Mouse (Mus musculus) spleen, postnatal 36 days (tissue): ENCODE measurements around the gene 2310061I04Rik.
"Not testable (repeated sequence)": the region's sequence is repeated elsewhere in the genome, so short reads cannot be mapped to it uniquely, and the experiment has no call there.

Experiments
- DNase-seq, 2 experiments: peaks; one replicate each; pipeline ENCODE4 v3.0.0; 2022; ENCODE audit warnings: low spot score in 2 of 2, mixed read lengths in 1 of 2

2310061I04Rik gene

GRCm38 (mm10) chr17:35896781-35897643 lies at the start of gene 2310061I04Rik:
2310061I04Rik (minus strand) TSS chr17:35897431.
- DNase-seq, result peak; percentile 91 to 92

GRCm38 (mm10) chr17:35939941-35940340 lies 42.7 kb upstream of the 2310061I04Rik start:
- DNase-seq, result no peak

DNA sequence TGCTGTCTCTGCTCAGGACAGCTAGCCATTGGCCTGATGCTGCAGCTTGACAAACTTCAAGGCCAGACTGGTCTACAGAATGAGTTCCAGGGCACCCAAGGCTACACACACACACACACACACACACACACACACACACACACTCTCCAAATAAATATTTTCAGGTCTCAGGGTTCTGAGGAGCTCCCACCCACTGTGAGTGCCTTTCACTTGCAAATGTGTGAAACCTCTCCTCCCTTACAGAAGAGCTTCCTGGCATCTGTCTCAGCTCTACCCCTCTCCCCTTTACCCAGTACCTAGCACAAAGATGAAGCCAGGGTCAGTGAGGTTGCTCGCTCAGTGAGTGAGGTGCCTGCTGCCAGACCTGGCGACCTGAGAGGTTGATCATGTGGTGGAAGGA lies 41.9 kb upstream of the 2310061I04Rik start:
- no peak for DNase-seq

- DNase-seq, result peak; percentile 39 to 51
Observed at GRCm38 (mm10) chr17:35937700-35938348, 40.6 kb upstream of the 2310061I04Rik start.

- not testable (repeated sequence) for DNase-seq
Observed at GRCm38 (mm10) chr17:35935763-35936162, 38.5 kb upstream of the 2310061I04Rik start.

DNA sequence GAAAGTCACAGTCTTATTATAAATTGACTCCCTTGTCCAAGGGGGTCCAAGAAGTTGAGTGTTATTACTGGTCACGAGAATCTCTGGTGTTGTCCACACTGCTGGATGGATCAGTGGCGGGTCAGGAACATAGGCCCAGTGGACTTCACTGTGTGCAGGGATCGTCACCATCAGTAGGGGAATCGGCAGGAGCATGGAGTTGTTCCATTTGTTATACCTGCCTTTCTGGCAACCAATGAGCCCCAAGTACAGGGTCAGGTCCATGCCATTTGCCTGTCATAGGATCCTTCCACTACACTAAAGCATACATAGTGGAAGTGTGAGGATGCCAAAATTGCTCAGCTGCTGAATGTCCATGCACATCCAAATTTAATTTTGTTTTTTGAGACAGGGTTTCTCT lies 35.4 kb upstream of the 2310061I04Rik start:
- DNase-seq, result no peak

DNA sequence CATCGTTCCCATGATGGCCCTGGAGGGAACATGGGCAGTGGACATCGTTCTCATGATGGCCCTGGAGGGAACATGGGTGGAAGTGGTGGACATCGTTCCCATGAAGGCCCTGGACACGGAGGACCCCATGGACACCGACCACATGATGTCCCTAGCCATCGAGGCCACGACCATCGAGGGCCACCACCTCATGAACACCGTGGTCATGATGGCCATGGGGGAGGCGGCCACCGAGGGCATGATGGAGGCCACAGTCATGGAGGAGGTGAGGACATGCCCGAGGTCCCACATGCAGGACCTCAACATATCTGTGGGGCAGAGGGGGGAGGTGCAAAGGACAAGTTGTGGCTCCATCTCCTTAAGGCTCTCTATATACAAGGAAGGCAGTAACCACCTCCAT lies 33.4 kb upstream of the 2310061I04Rik start:
- no peak for DNase-seq

- DNase-seq, result no peak
Observed at GRCm38 (mm10) chr17:35929534-35929933, 32.3 kb upstream of the 2310061I04Rik start.

- no peak for DNase-seq
Observed at GRCm38 (mm10) chr17:35927471-35927870, 30.2 kb upstream of the 2310061I04Rik start.

DNA sequence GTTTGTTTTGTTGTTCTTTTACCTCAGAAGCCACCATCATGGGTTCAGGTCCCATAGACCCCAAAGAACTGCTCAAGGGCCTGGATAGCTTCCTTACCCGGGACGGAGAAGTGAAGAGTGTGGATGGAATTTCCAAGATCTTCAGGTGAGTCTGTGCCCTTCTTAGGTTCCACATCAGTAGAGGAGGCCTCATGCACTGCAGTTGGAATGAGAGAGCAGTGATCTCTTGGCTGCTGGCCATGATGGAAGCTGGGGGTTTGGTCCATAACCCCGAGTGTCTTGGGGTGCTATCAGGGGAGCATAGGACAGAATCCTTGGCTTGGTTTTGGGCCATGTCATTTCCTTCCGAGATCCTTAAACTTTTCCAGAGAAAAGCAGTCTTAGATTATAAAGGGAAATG lies 26.1 kb upstream of the 2310061I04Rik start:
- no peak for DNase-seq

GRCm38 (mm10) chr17:35922566-35922965 lies 25.3 kb upstream of the 2310061I04Rik start:
- no peak for DNase-seq

DNA sequence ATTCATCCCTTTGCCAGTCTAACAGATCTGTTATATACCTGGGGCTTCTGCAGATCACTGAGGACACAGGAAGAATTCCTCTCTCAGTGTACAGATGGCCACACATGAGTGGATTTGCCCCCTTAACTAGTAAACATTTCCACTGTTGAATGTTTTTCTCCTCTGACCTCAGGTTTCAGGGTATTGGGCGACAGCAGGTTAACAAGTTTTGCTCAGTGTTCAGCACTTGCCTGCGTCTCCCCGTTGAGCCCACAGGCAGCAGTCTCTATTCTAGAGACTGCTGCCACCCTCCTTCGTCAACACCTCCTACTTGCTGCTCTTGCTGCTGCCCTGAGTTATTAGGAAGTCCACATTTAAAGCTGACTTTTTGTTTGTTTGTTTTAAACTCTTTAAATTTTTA lies 24.5 kb upstream of the 2310061I04Rik start:
- no peak for DNase-seq

DNA sequence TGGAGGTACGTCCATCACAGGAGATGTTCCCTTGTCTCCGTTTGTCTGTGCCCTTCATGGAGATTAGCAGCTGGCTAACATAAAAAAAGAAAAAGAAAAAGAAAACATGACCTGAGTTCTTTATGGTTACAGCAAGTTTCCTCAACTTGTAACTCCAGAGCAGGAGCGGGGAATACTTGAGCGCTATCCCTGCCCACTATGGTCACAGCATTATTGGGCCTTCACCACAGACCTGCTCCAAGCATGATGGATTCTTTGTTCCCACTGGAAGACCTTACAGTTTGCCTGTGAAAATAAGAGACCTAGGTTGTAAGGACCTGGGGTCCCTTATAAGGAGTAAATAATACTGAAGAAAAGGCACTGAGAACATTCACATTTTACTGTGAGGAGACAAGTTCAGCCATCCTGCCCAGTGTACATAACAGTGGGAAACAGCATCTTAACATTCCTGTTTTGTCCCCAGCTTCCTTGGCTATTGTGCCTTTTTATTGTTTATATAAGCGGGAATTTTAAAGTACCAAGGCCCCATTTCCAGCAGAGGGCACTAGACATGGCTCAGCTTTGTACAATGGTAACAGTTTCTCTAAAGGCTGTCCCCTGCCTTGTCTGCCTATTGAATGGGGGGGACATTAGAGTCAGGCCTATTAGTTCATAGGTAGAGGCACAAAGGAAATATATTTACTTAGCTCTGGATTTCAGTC lies 23.8 kb upstream of the 2310061I04Rik start:
- DNase-seq, result peak in 1 of 2 experiments; percentile 46

DNA sequence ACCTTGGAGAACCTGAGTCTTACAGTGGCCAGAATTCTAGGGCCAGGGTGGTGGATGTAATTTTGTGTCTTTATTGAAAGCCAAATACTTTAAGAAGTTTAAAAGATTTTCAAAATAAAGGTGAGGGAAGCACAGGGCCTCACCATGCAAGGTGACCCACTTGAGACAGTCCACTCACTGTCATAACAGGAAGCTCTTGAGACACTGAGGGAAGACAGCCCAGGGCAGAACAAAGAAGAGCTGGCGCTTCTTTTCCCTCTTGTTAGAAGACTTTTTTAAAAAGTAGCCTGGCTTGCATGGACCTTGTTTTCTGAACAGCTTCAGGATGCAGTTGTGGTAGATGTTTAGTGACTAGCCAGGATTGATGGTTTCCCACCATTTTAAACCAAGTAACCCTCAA lies 23.2 kb upstream of the 2310061I04Rik start:
- DNase-seq, result no peak

GRCm38 (mm10) chr17:35919864-35920301 lies 22.7 kb upstream of the 2310061I04Rik start:
- DNase-seq, result peak; percentile 48 to 73

- peak; percentile 96 to 98 for DNase-seq
Observed at GRCm38 (mm10) chr17:35919060-35919715, 22.0 kb upstream of the 2310061I04Rik start.

DNA sequence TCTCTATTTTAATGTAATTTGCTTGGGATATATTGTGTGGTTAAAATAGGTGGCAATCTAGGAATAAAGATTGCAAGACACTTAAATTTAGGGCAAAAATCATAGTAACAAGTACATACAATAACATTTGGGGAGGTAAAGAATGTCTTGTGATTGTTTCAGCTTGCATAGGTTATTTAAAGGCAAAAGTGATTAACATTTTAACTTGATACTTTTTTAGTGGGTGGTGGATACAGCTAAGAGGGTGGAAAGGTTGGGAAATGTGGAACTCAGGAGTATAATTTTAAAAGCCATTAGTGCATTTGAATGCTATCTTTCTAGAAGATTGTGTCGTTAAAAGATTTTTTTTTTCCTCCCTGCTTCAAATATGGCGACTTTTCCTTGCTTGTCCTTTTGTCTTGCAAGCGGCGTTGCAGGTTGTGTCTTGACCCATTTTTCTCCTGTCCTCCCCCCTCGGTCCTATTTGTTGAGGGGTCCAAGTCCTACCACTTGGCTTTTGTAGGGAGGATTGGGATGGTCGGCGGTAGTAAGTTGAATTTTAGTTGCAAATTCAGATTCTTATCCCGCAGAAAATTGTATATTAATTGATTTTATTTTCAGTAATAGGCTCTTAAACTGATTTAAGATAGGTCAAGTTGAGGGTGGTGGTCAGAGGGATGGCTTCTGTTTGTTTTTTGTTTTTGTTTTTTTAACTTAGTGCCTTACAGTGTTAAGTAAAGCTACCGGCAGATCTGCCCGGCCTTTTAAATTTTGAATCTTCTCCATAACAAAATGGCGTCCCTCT lies 21.2 kb upstream of the 2310061I04Rik start:
- peak; percentile 35 to 52 for DNase-seq

- peak; percentile 41 to 48 for DNase-seq
Observed at GRCm38 (mm10) chr17:35917463-35918251, 20.4 kb upstream of the 2310061I04Rik start.

DNA sequence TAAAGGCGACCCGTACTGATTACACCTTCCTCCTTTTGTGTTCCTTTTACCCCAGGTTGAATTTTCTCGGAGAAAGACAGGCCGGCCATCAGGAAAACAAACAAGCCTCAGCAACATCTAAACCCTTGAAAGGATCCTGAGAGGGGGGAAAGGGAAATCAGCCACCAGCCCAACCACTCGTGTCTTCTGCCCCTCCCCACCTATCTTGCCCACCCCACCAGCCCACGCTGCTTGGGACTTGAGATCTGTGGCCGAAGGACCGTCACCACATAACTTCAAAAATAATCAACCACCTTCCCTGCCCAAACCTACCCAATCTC lies 19.9 kb upstream of the 2310061I04Rik start:
- peak in 1 of 2 experiments; percentile 38 for DNase-seq
